Mouse (Mus musculus) G1E (cell line): Measurements from ENCODE around the gene Nr2e1. TPM values are rescaled to one million over a fixed set of nuclear protein-coding genes. Genes with fewer than 3 reads are reported as not detected.

ENCODE experiments used
- ATAC-seq: 2 replicates; pipeline ENCODE4 v1.8.0; 2016; ENCODE audit warnings: mild to moderate bottlenecking; ENCODE audit not compliant: insufficient number of reproducible peaks, poor library complexity, low FRiP score, severe bottlenecking; ENCODE audit errors: extremely low read depth
- DNase-seq: peaks from one replicate; pipeline ENCODE4 v3.0.0; 2012; ENCODE audit warnings: low spot score
- H3K27me3 ChIP-seq: 2 replicates; pipeline ENCODE4 v1.6.1; 2012; ENCODE audit warnings: mild to moderate bottlenecking, low read length, inconsistent platforms; ENCODE audit not compliant: insufficient read depth
- H3K36me3 ChIP-seq: replicated peaks from 2 replicates; pipeline ENCODE3; 2012; ENCODE audit warnings: mild to moderate bottlenecking, inconsistent platforms
- H3K4me1 ChIP-seq: 2 replicates; pipeline ENCODE4 v1.6.1; 2012; ENCODE audit warnings: low read depth, low read length, inconsistent platforms, mixed read lengths; ENCODE audit not compliant: insufficient read depth
- H3K4me3 ChIP-seq: 2 replicates; pipeline ENCODE4 v1.5.1; 2012; ENCODE audit warnings: low read depth, mild to moderate bottlenecking, inconsistent platforms, low read length, moderate library complexity, mixed read lengths
- H3K9me3 ChIP-seq: replicated peaks from 2 replicates; pipeline ENCODE4 v1.6.1; 2012; ENCODE audit warnings: inconsistent platforms
- CTCF ChIP-seq: IDR thresholded peaks from 2 replicates; pipeline ENCODE4 v1.5.1; 2012; ENCODE audit warnings: low read depth, low read length, inconsistent platforms, mixed read lengths
- GATA1 ChIP-seq: IDR thresholded peaks from 2 replicates; pipeline ENCODE4 v1.6.1; 2012; ENCODE audit warnings: borderline replicate concordance, low read length, inconsistent platforms, mixed read lengths
- GATA2 ChIP-seq: IDR thresholded peaks from 2 replicates; pipeline ENCODE4 v1.6.1; 2012; ENCODE audit warnings: low read depth, low read length, inconsistent platforms, borderline replicate concordance
- POLR2AphosphoS5 ChIP-seq: IDR thresholded peaks from 2 replicates; pipeline ENCODE4 v1.6.1; 2012; ENCODE audit warnings: low read depth, low read length, inconsistent platforms; ENCODE audit not compliant: insufficient replicate concordance
- TAL1 ChIP-seq: conservative IDR thresholded peaks from 2 replicates; pipeline ENCODE4 v1.6.1; 2012; ENCODE audit warnings: low read depth, low read length, inconsistent platforms, mixed read lengths
- polyA plus RNA-seq: library from polyadenylated mRNA; stranded (reverse); fragments of >175 nt; gene quantifications from 2 replicates; pipeline ENCODE4 v1.2.3, GENCODE M21; 2012
- total RNA-seq, 2 experiments: library from RNA; stranded (forward) in 1 of 2; stranded (reverse) in 1 of 2; fragments of 200-1000 nt in 1 of 2; fragments of >200 nt in 1 of 2; fragmentation: Nextera tagmentation in 1 of 2; gene quantifications; 2 replicates each; pipeline ENCODE4 v1.2.3; 2014 to 2017

Nr2e1 gene
- total and polyA plus RNA-seq, 3 experiments, result not detected

GRCm38 (mm10) chr10:42587961-42588750, 4.7 kb upstream of the Nr2e1 start:
- no peak for DNase-seq
- no peak for TF ChIP-seq GATA2
- TF ChIP-seq TAL1, result no peak
- TF ChIP-seq POLR2AphosphoS5, result no peak
- no peak for TF ChIP-seq CTCF
- no peak for TF ChIP-seq GATA1

GRCm38 (mm10) chr10:42585596-42586305, 2.3 kb upstream of the Nr2e1 start:
- no peak for DNase-seq
- peaks cover 94% of the 10 kb centered on the region for H3K27me3 ChIP-seq

More at GRCm38 (mm10) chr10:42587961-42588750, 4.7 kb upstream of the Nr2e1 start:
- no peaks in the 10 kb centered on the region for H3K36me3 ChIP-seq
- peaks cover 97% of the 10 kb centered on the region for H3K27me3 ChIP-seq
- ATAC-seq, result no peak
- H3K9me3 ChIP-seq, result peaks cover 10% of the 10 kb centered on the region
- peaks cover 22% of the 10 kb centered on the region for H3K4me1 ChIP-seq
- no peak overlapping the region for H3K4me3 ChIP-seq

GRCm38 (mm10) chr10:42585156-42585555, 1.7 kb upstream of the Nr2e1 start:
- Histone ChIP-seq H3K27me3 (peaks cover 94% of the 10 kb centered on the region), H3K4me1 (peaks cover under 1% of the 10 kb centered on the region; the same call in 1 of the 2 replicates), H3K36me3 (no peaks in the 10 kb centered on the region), H3K4me3 (no peak overlapping the region), H3K9me3 (peaks cover 19% of the 10 kb centered on the region)
- no peak for DNase-seq
- TF ChIP-seq TAL1, result no peak
- no peak for TF ChIP-seq CTCF
- no peak for TF ChIP-seq GATA1
- TF ChIP-seq POLR2AphosphoS5, result no peak
- no peak for TF ChIP-seq GATA2
- ATAC-seq, result no peak

More at GRCm38 (mm10) chr10:42585596-42586305, 2.3 kb upstream of the Nr2e1 start:
- peaks cover 2% of the 10 kb centered on the region; the same call in 1 of the 2 replicates for H3K4me1 ChIP-seq
- TF ChIP-seq CTCF (no peak), GATA1 (no peak), GATA2 (no peak), TAL1 (no peak), POLR2AphosphoS5 (no peak)
- no peak overlapping the region for H3K4me3 ChIP-seq
- H3K9me3 ChIP-seq, result peaks cover 19% of the 10 kb centered on the region
- no peak for ATAC-seq
- no peaks in the 10 kb centered on the region for H3K36me3 ChIP-seq

- Histone ChIP-seq H3K4me3 (no peak overlapping the region), H3K4me1 (no peaks in the 10 kb centered on the region; the same call in 1 of the 2 replicates), H3K9me3 (peaks cover 19% of the 10 kb centered on the region), H3K36me3 (no peaks in the 10 kb centered on the region), H3K27me3 (peaks cover 95% of the 10 kb centered on the region)
- ATAC-seq (no peak), DNase-seq (no peak)
- TF ChIP-seq CTCF, result no peak
- TF ChIP-seq GATA2, result no peak
- TF ChIP-seq POLR2AphosphoS5, result no peak
- no peak for TF ChIP-seq TAL1
- TF ChIP-seq GATA1, result no peak
Observed at GRCm38 (mm10) chr10:42584436-42584983, 1.1 kb upstream of the Nr2e1 start.

GRCm38 (mm10) chr10:42583902-42584435, 537 bp upstream of the Nr2e1 start:
- Histone ChIP-seq H3K9me3 (peaks cover 19% of the 10 kb centered on the region), H3K36me3 (no peaks in the 10 kb centered on the region), H3K4me1 (no peaks in the 10 kb centered on the region; the same call in 1 of the 2 replicates), H3K27me3 (peaks cover 96% of the 10 kb centered on the region), H3K4me3 (no peak overlapping the region)
- ATAC-seq (no peak), DNase-seq (no peak)
- TF ChIP-seq CTCF, result no peak
- TF ChIP-seq GATA2, result no peak
- no peak for TF ChIP-seq POLR2AphosphoS5
- TF ChIP-seq TAL1, result no peak
- no peak for TF ChIP-seq GATA1
